Mouse (Mus musculus) naive thymus-derived CD4-positive, alpha-beta T cell, adult 2 months (primary cell): ENCODE measurements at regions not wholly inside any gene's neighbourhood (a gene's known extent, or its start where the extent isn't known, plus 50 kb on each side); places are given as distances from the start of the nearest gene placed in this dataset.
"Not testable (repeated sequence)": the region's sequence is repeated elsewhere in the genome, so short reads cannot be mapped to it uniquely, and the experiment has no call there.

ENCODE experiments used
- DNase-seq: peaks from one replicate; pipeline ENCODE4 v3.0.0-alpha.2; 2011; ENCODE audit warnings: low read depth

GRCm38 (mm10) chr12:10445738-10446137 is 55.2 kb downstream of the Rdh14 start:
- no peak for DNase-seq

- no peak for DNase-seq
Observed at GRCm38 (mm10) chr12:10457960-10458655, 67.5 kb downstream of the Rdh14 start.

- DNase-seq: no peak
Observed at GRCm38 (mm10) chr12:10461796-10462195, 71.2 kb downstream of the Rdh14 start.

- no peak for DNase-seq
Observed at GRCm38 (mm10) chr12:10462956-10463355, 72.4 kb downstream of the Rdh14 start.

- no peak for DNase-seq
Observed at GRCm38 (mm10) chr12:10473986-10474385, 83.4 kb downstream of the Rdh14 start.

- no peak for DNase-seq
Observed at GRCm38 (mm10) chr12:10480781-10481180, 90.2 kb downstream of the Rdh14 start.

- no peak for DNase-seq
Observed at GRCm38 (mm10) chr12:10482294-10483010, 91.9 kb downstream of the Rdh14 start.

- DNase-seq: no peak
Observed at GRCm38 (mm10) chr12:10506721-10507120, 116.1 kb downstream of the Rdh14 start.

GRCm38 (mm10) chr12:10513526-10513925 is 123.0 kb downstream of the Rdh14 start:
- no peak for DNase-seq

- DNase-seq: no peak
Observed at GRCm38 (mm10) chr12:10514278-10514677, 123.7 kb downstream of the Rdh14 start.

GRCm38 (mm10) chr12:10524509-10525286 is 134.1 kb downstream of the Rdh14 start:
- DNase-seq: no peak

- no peak for DNase-seq
Observed at GRCm38 (mm10) chr12:10525934-10526333, 135.4 kb downstream of the Rdh14 start.

- DNase-seq: no peak
Observed at GRCm38 (mm10) chr12:10529077-10529476, 138.5 kb downstream of the Rdh14 start.

GRCm38 (mm10) chr12:10530996-10531395 is 140.4 kb downstream of the Rdh14 start:
- no peak for DNase-seq

- DNase-seq: no peak
Observed at GRCm38 (mm10) chr12:10533971-10534370, 143.4 kb downstream of the Rdh14 start.

GRCm38 (mm10) chr12:10536239-10536638 is 145.7 kb downstream of the Rdh14 start:
- no peak for DNase-seq

- DNase-seq: no peak
Observed at GRCm38 (mm10) chr12:10537069-10537468, 146.5 kb downstream of the Rdh14 start.

GRCm38 (mm10) chr12:10549481-10550201 is 159.1 kb downstream of the Rdh14 start:
- no peak for DNase-seq

- DNase-seq: not testable (repeated sequence)
Observed at GRCm38 (mm10) chr12:10554701-10555100, 164.1 kb downstream of the Rdh14 start.

- no peak for DNase-seq
Observed at GRCm38 (mm10) chr12:10562966-10563365, 172.4 kb downstream of the Rdh14 start.

GRCm38 (mm10) chr12:10567881-10568280 is 177.3 kb downstream of the Rdh14 start:
- DNase-seq: no peak
